Mouse (Mus musculus) C2C12 (cell line): ENCODE measurements around the gene Wdtc1. TPM values are rescaled to one million over a fixed set of nuclear protein-coding genes. Genes with fewer than 3 reads are reported as not detected.

Experiments
- H3K27me3 ChIP-seq: one replicate; pipeline ENCODE4 v1.6.1; 2011; ENCODE audit not compliant: control insufficient read depth, insufficient read depth, insufficient read length
- H3K36me3 ChIP-seq: one replicate; pipeline ENCODE4 v1.6.1; 2011; ENCODE audit not compliant: control insufficient read depth, insufficient read depth
- H3K4me3 ChIP-seq: one replicate; pipeline ENCODE4 v1.5.1; 2011; ENCODE audit warnings: mild to moderate bottlenecking, control low read depth; ENCODE audit not compliant: poor library complexity, insufficient read depth, severe bottlenecking
- H3K79me2 ChIP-seq: one replicate; pipeline ENCODE4 v1.6.1; 2011; ENCODE audit not compliant: control insufficient read depth, insufficient read depth
- H3K79me3 ChIP-seq: one replicate; pipeline ENCODE4 v1.6.1; 2011; ENCODE audit warnings: low read depth, control low read depth
- H3ac ChIP-seq: one replicate; pipeline ENCODE3; 2011; ENCODE audit warnings: low read depth; ENCODE audit not compliant: control insufficient read depth, insufficient read length
- CEBPB ChIP-seq: IDR thresholded peaks from one replicate; pipeline ENCODE4 v1.6.1; 2011; ENCODE audit warnings: low read depth, mild to moderate bottlenecking, control low read depth, moderate library complexity
- CTCF ChIP-seq: IDR thresholded peaks from one replicate; pipeline ENCODE4 v1.5.1; 2011; ENCODE audit not compliant: control insufficient read depth, insufficient read depth, insufficient read length
- FOSL1 ChIP-seq: IDR thresholded peaks from one replicate; pipeline ENCODE4 v1.8.0; 2011; ENCODE audit warnings: mild to moderate bottlenecking, low read length; ENCODE audit not compliant: poor library complexity, insufficient read depth, severe bottlenecking
- MAX ChIP-seq: IDR thresholded peaks from one replicate; pipeline ENCODE4 v1.6.1; 2011; ENCODE audit warnings: mild to moderate bottlenecking, control low read depth
- MYOD1 ChIP-seq: IDR thresholded peaks from one replicate; pipeline ENCODE4 v1.6.1; 2011; ENCODE audit warnings: low read depth; ENCODE audit not compliant: control insufficient read depth, insufficient read length
- MYOG ChIP-seq: IDR thresholded peaks from one replicate; pipeline ENCODE4 v1.6.1; 2011; ENCODE audit not compliant: control insufficient read depth, insufficient read length; ENCODE audit errors: extremely low read depth
- USF1 ChIP-seq: IDR thresholded peaks from one replicate; pipeline ENCODE4 v1.6.1; 2011; ENCODE audit warnings: low read depth, mild to moderate bottlenecking, control low read depth, moderate library complexity
- long read RNA-seq, 2 experiments: library from polyadenylated mRNA; unstranded; transcript quantifications; one replicate each; pipeline ENCODE4 v2.0.0; 2019 to 2020
- polyA plus RNA-seq: library from polyadenylated mRNA; unstranded; fragments of >200 nt; fragmentation: generic; extraction: Trizol; gene quantifications from one replicate; pipeline ENCODE4 v1.2.1, GENCODE M21; 2012; ENCODE audit warnings: missing spikeins

Wdtc1 gene
- polyA plus RNA-seq, result 19.6 TPM
- long read RNA-seq, experiment 1, partial matches to known transcripts, result 0 of 7 reads
- long read RNA-seq, experiment 1, other reads (novel, unspliced or antisense), result 7 of 7 reads
- long read RNA-seq, experiment 2, full-length matches to known transcripts, result 7 of 25 reads
- long read RNA-seq, experiment 2, partial matches to known transcripts, result 4 of 25 reads
- long read RNA-seq, experiment 2, other reads (novel, unspliced or antisense), result 14 of 25 reads

DNA sequence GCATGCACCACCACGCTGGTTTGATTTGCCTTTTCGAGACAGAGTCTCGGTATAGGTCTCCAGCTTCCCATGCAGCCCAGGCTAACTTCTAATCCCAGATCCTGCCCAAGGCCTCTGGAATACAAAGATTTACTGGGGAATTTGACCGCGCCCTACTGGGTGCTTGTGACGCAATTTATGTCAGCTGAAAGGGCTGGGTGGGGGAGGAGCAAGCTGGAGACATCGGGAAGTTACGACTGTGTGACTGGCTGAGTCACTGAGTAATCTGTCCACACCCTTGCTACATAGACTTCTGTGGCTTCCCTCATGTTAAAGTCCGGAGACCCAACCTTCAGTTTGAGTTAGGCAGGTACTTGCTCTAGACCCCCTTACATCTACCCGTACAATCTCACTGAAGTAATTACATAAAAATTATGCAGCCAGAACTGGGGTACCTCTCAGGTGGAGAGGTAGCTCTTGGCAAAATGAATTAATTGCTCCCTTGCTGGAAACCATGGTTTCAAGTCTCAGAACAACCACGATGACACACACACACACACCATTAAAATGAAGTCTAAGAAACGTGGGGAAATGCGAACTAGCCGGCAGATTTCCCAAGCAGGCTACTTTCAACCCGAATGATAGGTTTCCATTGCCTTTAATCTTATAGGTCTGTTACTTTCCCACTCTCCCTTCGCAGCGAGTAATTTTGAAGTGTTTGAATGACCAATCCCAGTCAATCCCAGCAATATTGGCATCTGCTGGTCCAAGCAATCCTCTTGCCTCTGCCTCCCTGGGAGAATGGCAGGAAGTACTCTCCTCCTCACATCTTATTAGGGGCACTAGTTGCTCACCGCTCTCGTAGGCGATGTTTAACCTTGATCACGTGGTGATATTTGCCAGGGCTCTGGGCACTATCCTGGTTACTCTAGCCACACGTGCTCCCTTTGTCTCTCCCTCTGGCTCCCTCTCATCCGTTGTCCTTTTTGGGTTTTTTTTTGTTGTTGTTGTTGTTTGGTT, at the start of gene Wdtc1:
Wdtc1 (minus strand) TSS at position 115 of the 999 bp plus-strand sequence.
- peak; percentile 74 for TF ChIP-seq MAX
- peak; percentile 14 for TF ChIP-seq USF1
- TF ChIP-seq CEBPB, result peak; percentile 94
- TF ChIP-seq MYOD1, result no peak
- TF ChIP-seq FOSL1, result peak; percentile 66
- Histone ChIP-seq H3K79me2 (no peaks in the 10 kb centered on the region), H3ac (no peak within 1 kb of the TSS), H3K27me3 (no peaks in the 10 kb centered on the region), H3K36me3 (no peaks in the 10 kb centered on the region), H3K4me3 (no peak within 1 kb of the TSS), H3K79me3 (no peaks in the 10 kb centered on the region)

DNA sequence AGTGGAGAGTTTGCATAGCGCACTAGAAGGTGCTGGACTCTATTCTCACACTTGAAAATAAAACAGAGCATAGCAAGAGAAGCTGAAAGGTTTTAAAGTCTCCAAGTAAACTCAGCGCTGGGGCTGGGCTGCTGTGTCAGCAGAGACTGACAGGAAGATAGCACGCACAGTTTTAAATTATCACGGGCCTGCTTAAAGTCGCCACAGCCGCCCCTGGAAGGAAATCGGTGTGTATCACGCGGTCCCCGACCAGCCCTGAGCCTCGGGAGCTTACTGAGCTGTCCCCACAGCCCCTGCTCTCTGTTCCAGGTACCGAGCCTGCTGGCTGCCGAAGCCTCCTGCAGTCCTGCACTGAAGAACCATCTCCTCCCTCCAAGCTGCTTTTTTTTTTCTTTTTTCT, 48.7 kb upstream of the Wdtc1 start:
- no peak overlapping the region for H3K4me3 ChIP-seq
- no peak overlapping the region for H3ac ChIP-seq
- no peaks in the 10 kb centered on the region for H3K27me3 ChIP-seq
- peaks cover 71% of the 10 kb centered on the region for H3K79me2 ChIP-seq
- H3K79me3 ChIP-seq, result peaks cover 7% of the 10 kb centered on the region
- TF ChIP-seq CEBPB, result no peak
- no peak for TF ChIP-seq USF1
- no peak for TF ChIP-seq CTCF
- TF ChIP-seq MYOD1, result no peak
- TF ChIP-seq MAX, result no peak
- no peak for TF ChIP-seq FOSL1
- no peak for TF ChIP-seq MYOG
- no peaks in the 10 kb centered on the region for H3K36me3 ChIP-seq

DNA sequence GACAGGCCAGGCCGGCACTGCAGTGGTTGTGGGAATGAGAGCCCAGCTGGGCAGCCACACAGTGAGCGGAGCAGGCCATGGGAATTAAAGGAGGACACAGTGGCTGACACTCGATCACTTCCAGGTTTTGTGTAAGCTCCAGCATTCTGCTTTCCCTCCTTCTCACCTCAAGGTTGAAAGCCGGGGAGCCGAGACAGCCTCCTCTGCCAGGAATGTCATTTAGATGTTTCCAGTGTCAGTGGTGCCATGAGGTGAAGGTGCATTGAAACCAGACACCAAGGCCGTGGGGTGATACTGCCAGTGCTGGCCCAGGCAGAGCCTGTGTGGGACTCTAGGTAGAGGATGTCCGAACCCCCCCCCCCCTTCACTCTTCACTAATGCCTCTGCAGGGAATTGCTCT, 46.8 kb upstream of the Wdtc1 start:
- Histone ChIP-seq H3K79me3 (peaks cover 5% of the 10 kb centered on the region), H3K27me3 (no peaks in the 10 kb centered on the region)
- TF ChIP-seq CTCF (no peak), CEBPB (no peak), MYOD1 (no peak), MYOG (no peak), MAX (no peak), FOSL1 (no peak), USF1 (no peak)

DNA sequence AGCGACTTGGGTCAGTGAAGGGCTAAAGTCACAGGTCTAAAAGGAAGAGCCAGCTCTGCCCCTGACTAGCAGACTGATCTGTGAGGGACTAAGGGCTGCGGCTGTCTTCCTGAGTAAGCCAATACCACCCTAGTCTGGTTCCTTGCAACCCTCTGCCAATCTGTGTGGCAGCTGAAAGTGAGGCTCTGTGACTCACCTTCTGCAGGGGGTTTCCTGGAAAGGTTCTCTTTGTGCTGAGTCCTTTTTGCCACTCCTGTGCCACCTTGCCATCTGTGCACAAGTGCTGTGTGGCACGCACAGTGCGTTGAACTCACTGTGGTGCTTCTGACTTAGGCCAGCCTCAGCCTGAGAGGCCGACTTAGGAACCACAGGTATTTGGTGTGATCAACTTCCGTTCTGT, 46.2 kb upstream of the Wdtc1 start:
- H3K36me3 ChIP-seq, result no peaks in the 10 kb centered on the region
- TF ChIP-seq MAX (no peak), FOSL1 (no peak), CTCF (no peak), MYOG (no peak)
- peaks cover 8% of the 10 kb centered on the region for H3K79me3 ChIP-seq
- H3ac ChIP-seq, result peak overlapping the region; percentile 8
- peaks cover 73% of the 10 kb centered on the region for H3K79me2 ChIP-seq
- no peaks in the 10 kb centered on the region for H3K27me3 ChIP-seq
- no peak overlapping the region for H3K4me3 ChIP-seq

More for the DNA sequence above, 46.8 kb upstream of the Wdtc1 start:
- Histone ChIP-seq H3K79me2 (peaks cover 73% of the 10 kb centered on the region), H3ac (no peak overlapping the region), H3K36me3 (no peaks in the 10 kb centered on the region), H3K4me3 (no peak overlapping the region)

DNA sequence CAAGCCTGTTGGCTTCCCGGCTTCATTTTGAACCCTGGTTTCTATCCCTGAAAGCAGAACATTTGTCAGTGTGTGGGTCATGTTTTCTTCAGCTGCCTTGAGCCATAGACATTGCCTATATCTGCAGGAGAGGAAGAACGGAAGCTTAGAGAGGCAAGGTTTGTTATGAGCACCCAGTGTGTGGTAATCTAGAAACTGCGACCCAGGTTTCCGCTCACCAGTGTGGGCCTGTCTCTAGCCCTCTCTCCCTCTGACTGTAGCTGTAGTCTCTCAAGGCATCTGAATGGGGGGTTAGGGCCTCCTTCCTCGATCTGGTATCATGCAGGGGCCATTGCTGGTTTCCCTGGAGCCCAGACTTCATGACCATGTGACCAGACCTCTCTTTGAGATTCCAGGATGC, 45.3 kb upstream of the Wdtc1 start:
- Histone ChIP-seq H3ac (no peak overlapping the region), H3K79me2 (peaks cover 77% of the 10 kb centered on the region), H3K36me3 (no peaks in the 10 kb centered on the region), H3K79me3 (peaks cover 6% of the 10 kb centered on the region), H3K27me3 (no peaks in the 10 kb centered on the region), H3K4me3 (no peak overlapping the region)
- no peak for TF ChIP-seq CTCF
- TF ChIP-seq MYOG, result no peak
- no peak for TF ChIP-seq MAX
- no peak for TF ChIP-seq USF1
- no peak for TF ChIP-seq MYOD1
- TF ChIP-seq FOSL1, result no peak
- no peak for TF ChIP-seq CEBPB
